Mouse (Mus musculus): ENCODE measurements at regions not wholly inside any gene's neighbourhood (a gene's known extent, or its start where the extent isn't known, plus 50 kb on each side); places are given as distances from the start of the nearest gene placed in this dataset.
"Not testable (repeated sequence)": the region's sequence is repeated elsewhere in the genome, so short reads cannot be mapped to it uniquely, and the experiment has no call there.

- Histone ChIP-seq H3K4me3 (no peak overlapping the region), H3K4me1 (replicated peaks) (peaks cover 4% of the 10 kb centered on the region), H3K4me2 (no peak overlapping the region), H3K36me3 (no peaks in the 10 kb centered on the region), H3K9me3 (replicated peaks) (no peaks in the 10 kb centered on the region), H3K27ac (no peak overlapping the region), H3K9ac (no peak overlapping the region), H3K27me3 (no peaks in the 10 kb centered on the region)
- 78% methylated on average over 8 of the region's 8 CpGs for WGBS
- no peak for ATAC-seq (replicated peaks; ENCODE audit: insufficient number of reproducible peaks, insufficient read depth, low FRiP score, low read depth)
These were observed 77.6 kb downstream of the Elovl4 start for GRCm38 (mm10) chr9:83728428-83728827.

- H3K36me3 ChIP-seq = no peaks in the 10 kb centered on the region
- no peak overlapping the region for H3K27ac ChIP-seq
- 9% methylated on average over 14 of the region's 14 CpGs for WGBS
- peak overlapping the region; percentile 69 for H3K4me2 ChIP-seq
- H3K4me3 ChIP-seq = peak overlapping the region; percentile 41
- peak overlapping the region; percentile 3; the same call in 1 of the 2 replicates for H3K9ac ChIP-seq
- no peaks in the 10 kb centered on the region for H3K9me3 ChIP-seq (replicated peaks)
- H3K4me1 ChIP-seq (replicated peaks) = peaks cover 4% of the 10 kb centered on the region
- H3K27me3 ChIP-seq = no peaks in the 10 kb centered on the region
- no peak for ATAC-seq (replicated peaks; ENCODE audit: insufficient number of reproducible peaks, insufficient read depth, low FRiP score, low read depth)
These were observed 78.5 kb downstream of the Elovl4 start for GRCm38 (mm10) chr9:83727462-83728189.

GRCm38 (mm10) chr9:83726979-83727378, 79.1 kb downstream of the Elovl4 start:
- Histone ChIP-seq H3K27me3 (no peaks in the 10 kb centered on the region), H3K4me1 (replicated peaks) (peaks cover 4% of the 10 kb centered on the region), H3K9me3 (replicated peaks) (no peaks in the 10 kb centered on the region), H3K36me3 (no peaks in the 10 kb centered on the region), H3K4me3 (peak overlapping the region; percentile 41), H3K4me2 (peak overlapping the region; percentile 69), H3K27ac (no peak overlapping the region), H3K9ac (peak overlapping the region; percentile 3; the same call in 1 of the 2 replicates)
- 43% methylated on average over 16 of the region's 16 CpGs for WGBS
- no peak for ATAC-seq (replicated peaks; ENCODE audit: insufficient number of reproducible peaks, insufficient read depth, low FRiP score, low read depth)

GRCm38 (mm10) chr9:83726105-83726504, 80.0 kb downstream of the Elovl4 start:
- Histone ChIP-seq H3K9me3 (replicated peaks) (no peaks in the 10 kb centered on the region), H3K4me2 (no peak overlapping the region), H3K9ac (no peak overlapping the region), H3K4me1 (replicated peaks) (peaks cover 4% of the 10 kb centered on the region), H3K27ac (no peak overlapping the region), H3K36me3 (no peaks in the 10 kb centered on the region), H3K27me3 (no peaks in the 10 kb centered on the region), H3K4me3 (no peak overlapping the region)
- 46% methylated on average over 9 of the region's 9 CpGs for WGBS
- ATAC-seq (replicated peaks; ENCODE audit: insufficient number of reproducible peaks, insufficient read depth, low FRiP score, low read depth) = no peak

GRCm38 (mm10) chr9:83725545-83725944, 80.5 kb downstream of the Elovl4 start:
- Histone ChIP-seq H3K4me1 (replicated peaks) (peaks cover 4% of the 10 kb centered on the region), H3K4me2 (no peak overlapping the region), H3K4me3 (no peak overlapping the region), H3K9ac (no peak overlapping the region), H3K27me3 (no peaks in the 10 kb centered on the region), H3K9me3 (replicated peaks) (no peaks in the 10 kb centered on the region), H3K27ac (no peak overlapping the region), H3K36me3 (no peaks in the 10 kb centered on the region)
- no peak for ATAC-seq (replicated peaks; ENCODE audit: insufficient number of reproducible peaks, insufficient read depth, low FRiP score, low read depth)
- 58% methylated on average over 8 of the region's 8 CpGs for WGBS

GRCm38 (mm10) chr9:83720982-83721381, 85.1 kb downstream of the Elovl4 start:
- no peak for ATAC-seq (replicated peaks; ENCODE audit: insufficient number of reproducible peaks, insufficient read depth, low FRiP score, low read depth)
- WGBS = 51% methylated on average over 2 of the region's 2 CpGs
- no peaks in the 10 kb centered on the region for H3K27me3 ChIP-seq

GRCm38 (mm10) chr9:83719811-83720210, 86.3 kb downstream of the Elovl4 start:
- H3K9ac ChIP-seq = no peak overlapping the region
- 38% methylated on average over 4 of the region's 4 CpGs for WGBS
- H3K4me3 ChIP-seq = no peak overlapping the region
- H3K4me2 ChIP-seq = no peak overlapping the region
- no peaks in the 10 kb centered on the region for H3K36me3 ChIP-seq
- ATAC-seq (replicated peaks; ENCODE audit: insufficient number of reproducible peaks, insufficient read depth, low FRiP score, low read depth) = no peak
- peaks cover 17% of the 10 kb centered on the region for H3K4me1 ChIP-seq (replicated peaks)
- H3K27ac ChIP-seq = no peak overlapping the region
- no peaks in the 10 kb centered on the region for H3K27me3 ChIP-seq
- no peaks in the 10 kb centered on the region for H3K9me3 ChIP-seq (replicated peaks)

More at GRCm38 (mm10) chr9:83720982-83721381, 85.1 kb downstream of the Elovl4 start:
- Histone ChIP-seq H3K4me1 (replicated peaks) (peaks cover 17% of the 10 kb centered on the region), H3K27ac (no peak overlapping the region), H3K9ac (no peak overlapping the region), H3K4me3 (no peak overlapping the region), H3K4me2 (no peak overlapping the region), H3K36me3 (no peaks in the 10 kb centered on the region), H3K9me3 (replicated peaks) (no peaks in the 10 kb centered on the region)

- H3K4me3 ChIP-seq; H3K27me3 ChIP-seq; H3K9ac ChIP-seq; H3K27ac ChIP-seq; ATAC-seq (replicated peaks; ENCODE audit: insufficient number of reproducible peaks, insufficient read depth, low FRiP score, low read depth); H3K4me2 ChIP-seq; H3K9me3 ChIP-seq (replicated peaks); H3K36me3 ChIP-seq: not testable (repeated sequence)
- H3K4me1 ChIP-seq (replicated peaks) = peaks cover 17% of the 10 kb centered on the region
- WGBS = 88% methylated on average over 2 of the region's 2 CpGs
These were observed 88.0 kb downstream of the Elovl4 start for GRCm38 (mm10) chr9:83718084-83718483.

GRCm38 (mm10) chr9:83716101-83716763, 89.8 kb downstream of the Elovl4 start:
- Histone ChIP-seq H3K36me3 (no peaks in the 10 kb centered on the region), H3K27me3 (no peaks in the 10 kb centered on the region), H3K27ac (0 out of 2 replicates have a peak overlapping the region, but pooled peaks have one; percentile 1), H3K9ac (no peak overlapping the region), H3K9me3 (replicated peaks) (no peaks in the 10 kb centered on the region), H3K4me1 (replicated peaks) (peaks cover 17% of the 10 kb centered on the region), H3K4me2 (no peak overlapping the region), H3K4me3 (no peak overlapping the region)
- WGBS = 37% methylated on average over 5 of the region's 5 CpGs
- no peak for ATAC-seq (replicated peaks; ENCODE audit: insufficient number of reproducible peaks, insufficient read depth, low FRiP score, low read depth)

- Histone ChIP-seq H3K4me3 (no peak overlapping the region), H3K36me3 (no peaks in the 10 kb centered on the region), H3K9me3 (replicated peaks) (no peaks in the 10 kb centered on the region), H3K27ac (no peak overlapping the region), H3K27me3 (no peaks in the 10 kb centered on the region), H3K9ac (no peak overlapping the region), H3K4me1 (replicated peaks) (no peaks in the 10 kb centered on the region), H3K4me2 (no peak overlapping the region)
- ATAC-seq (replicated peaks; ENCODE audit: insufficient number of reproducible peaks, insufficient read depth, low FRiP score, low read depth) = no peak
- WGBS = 66% methylated on average over 3 of the region's 3 CpGs
These were observed 98.7 kb downstream of the Elovl4 start for GRCm38 (mm10) chr9:83707361-83707760.

- Histone ChIP-seq H3K9me3 (replicated peaks) (no peaks in the 10 kb centered on the region), H3K4me3 (no peak overlapping the region), H3K27ac (no peak overlapping the region), H3K27me3 (no peaks in the 10 kb centered on the region), H3K36me3 (no peaks in the 10 kb centered on the region), H3K9ac (no peak overlapping the region), H3K4me2 (no peak overlapping the region), H3K4me1 (replicated peaks) (no peaks in the 10 kb centered on the region)
- no peak for ATAC-seq (replicated peaks; ENCODE audit: insufficient number of reproducible peaks, insufficient read depth, low FRiP score, low read depth)
- 67% methylated on average over 6 of the region's 6 CpGs for WGBS
These were observed 100.0 kb downstream of the Elovl4 start for GRCm38 (mm10) chr9:83706071-83706470.

- Histone ChIP-seq H3K4me1 (replicated peaks) (no peaks in the 10 kb centered on the region), H3K9ac (no peak overlapping the region), H3K36me3 (no peaks in the 10 kb centered on the region), H3K27me3 (no peaks in the 10 kb centered on the region), H3K4me2 (no peak overlapping the region), H3K9me3 (replicated peaks) (no peaks in the 10 kb centered on the region), H3K27ac (no peak overlapping the region), H3K4me3 (no peak overlapping the region)
- ATAC-seq (replicated peaks; ENCODE audit: insufficient number of reproducible peaks, insufficient read depth, low FRiP score, low read depth) = no peak
These were observed 101.9 kb downstream of the Elovl4 start for GRCm38 (mm10) chr9:83704186-83704585.

All from heart, embryonic 15.5 days (tissue).